Mouse (Mus musculus) G1E (cell line): Measurements from ENCODE around the gene Gse1.

Experiments
- CTCF ChIP-seq: IDR thresholded peaks from 2 replicates; pipeline ENCODE4 v1.5.1; 2012; ENCODE audit warnings: low read depth, low read length, inconsistent platforms, mixed read lengths
- POLR2AphosphoS5 ChIP-seq: IDR thresholded peaks from 2 replicates; pipeline ENCODE4 v1.6.1; 2012; ENCODE audit warnings: low read depth, low read length, inconsistent platforms; ENCODE audit not compliant: insufficient replicate concordance

DNA sequence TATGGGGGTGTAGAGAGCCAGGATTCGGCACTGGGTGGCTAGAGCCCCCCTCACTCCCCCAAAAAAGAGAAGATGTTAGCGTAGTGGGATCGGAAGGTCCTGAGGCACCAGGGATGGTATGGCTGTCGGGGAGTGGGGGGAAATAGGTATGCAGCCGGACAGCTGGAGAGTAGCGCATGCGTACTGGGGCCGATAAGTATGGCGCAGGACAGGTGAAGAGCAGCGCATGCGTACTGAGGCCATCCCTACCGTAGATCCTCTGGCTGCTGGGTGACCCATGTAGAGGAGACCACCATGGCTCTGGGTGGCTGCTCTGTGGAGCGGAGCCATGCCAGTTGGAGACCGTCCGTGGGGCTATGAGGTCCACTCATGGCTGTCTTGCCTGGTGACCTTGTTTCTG is 268.2 kb downstream of the Gse1 start:
- no peak for TF ChIP-seq CTCF
- TF ChIP-seq POLR2AphosphoS5: no peak
